Mouse (Mus musculus) lung, postnatal 0 days (tissue): ENCODE measurements around the gene Phldb2. TPM values are rescaled to one million over a fixed set of nuclear protein-coding genes. Genes with fewer than 3 reads are reported as not detected.
A peak's percentile ranks its signal among the peaks of the same experiment; 100 is the strongest.

Experiments
- ATAC-seq: fragments of 200-750 bp; cut with Nextera tagmentation; 2 replicates; pipeline ENCODE4 v1.8.0; 2017; ENCODE audit warnings: moderate library complexity
- DNase-seq: peaks from one replicate; pipeline ENCODE4 v3.0.0-alpha.2; 2016; ENCODE audit warnings: low spot score
- H3K27ac ChIP-seq: fragments of 300-500 bp; sonication (generic); 2 replicates; pipeline ENCODE4 v1.5.1; 2014; ENCODE audit warnings: antibody characterized with exemption, mild to moderate bottlenecking, low read length, mixed read lengths
- H3K27me3 ChIP-seq: fragments of 300-500 bp; sonication (generic); replicated peaks from 2 replicates; pipeline ENCODE4 v1.6.1; 2014; ENCODE audit warnings: low read length, mixed read lengths; ENCODE audit not compliant: insufficient read depth
- H3K36me3 ChIP-seq: fragments of 300-500 bp; sonication (generic); 2 replicates; pipeline ENCODE4 v1.6.1; 2014; ENCODE audit warnings: low read length, mixed read lengths; ENCODE audit not compliant: insufficient read depth
- H3K4me1 ChIP-seq: fragments of 300-500 bp; sonication (generic); 2 replicates; pipeline ENCODE4 v1.6.1; 2014; ENCODE audit warnings: antibody characterized with exemption, low read depth, low read length, mixed read lengths; ENCODE audit not compliant: insufficient read depth
- H3K4me2 ChIP-seq: fragments of 300-500 bp; sonication (generic); replicated peaks from 2 replicates; pipeline ENCODE4 v1.6.1; 2014; ENCODE audit warnings: low read depth, mild to moderate bottlenecking, low read length, moderate library complexity, mixed read lengths
- H3K4me3 ChIP-seq: fragments of 300-500 bp; sonication (generic); 2 replicates; pipeline ENCODE4 v1.5.1; 2014; ENCODE audit warnings: low read depth, low read length
- H3K9ac ChIP-seq: fragments of 300-500 bp; sonication (generic); replicated peaks from 2 replicates; pipeline ENCODE4 v1.6.1; 2014; ENCODE audit warnings: low read depth, mild to moderate bottlenecking
- H3K9me3 ChIP-seq: fragments of 300-500 bp; sonication (generic); 2 replicates; pipeline ENCODE4 v1.6.1; 2016; ENCODE audit warnings: low read length, mixed read lengths
- CTCF ChIP-seq: IDR thresholded peaks from 2 replicates; pipeline ENCODE4 v1.5.1; 2016; ENCODE audit warnings: antibody characterized with exemption, mild to moderate bottlenecking
- EP300 ChIP-seq: IDR thresholded peaks from 2 replicates; pipeline ENCODE4 v1.6.1; 2016; ENCODE audit warnings: antibody characterized with exemption, mild to moderate bottlenecking, control low read depth
- WGBS: fragments of 180-500 bp; shearing (Covaris S2); extraction: QIAGEN DNeasy Blood & Tissue Kit; methylation state at CpG from one replicate; pipeline ENCODE4 v1.1.7; 2014; 5-methylcytosine and 5-hydroxymethylcytosine counted together
- polyA plus RNA-seq: library from polyadenylated mRNA; unstranded; fragments of >200 nt; fragmentation: Nextera tagmentation; extraction: Ambion mirVana; gene quantifications from 2 replicates; pipeline ENCODE4 v1.2.1, GENCODE M21; 2015

The Phldb2 gene
- polyA plus RNA-seq, 1 experiment from 2014 or later = 54.2 TPM

- Histone ChIP-seq H3K36me3 (peaks cover 4% of the 10 kb centered on the region; the same call in 1 of the 2 replicates), H3K4me3 (no peak overlapping the region), H3K9me3 (no peaks in the 10 kb centered on the region), H3K4me2 (no peak overlapping the region), H3K27me3 (no peaks in the 10 kb centered on the region), H3K27ac (no peak overlapping the region), H3K4me1 (no peaks in the 10 kb centered on the region), H3K9ac (no peak overlapping the region)
- DNase-seq (no peak), ATAC-seq (no peak)
- TF ChIP-seq CTCF (no peak), EP300 (no peak)
- WGBS = 77% methylated on average over 4 of the region's 4 CpGs
Observed at GRCm38 (mm10) chr16:45819911-45820310, 133.5 kb downstream of the Phldb2 start.

- no peaks in the 10 kb centered on the region for H3K4me1 ChIP-seq
- H3K27ac ChIP-seq = no peak overlapping the region
- 39% methylated on average over 3 of the region's 3 CpGs for WGBS
- H3K9ac ChIP-seq = no peak overlapping the region
- no peaks in the 10 kb centered on the region for H3K9me3 ChIP-seq
- peak; percentile 56 for DNase-seq
- no peak overlapping the region for H3K4me2 ChIP-seq
- H3K4me3 ChIP-seq = no peak overlapping the region
- no peaks in the 10 kb centered on the region for H3K27me3 ChIP-seq
- H3K36me3 ChIP-seq = no peaks in the 10 kb centered on the region
- peak; percentile 47; the same call in 1 of the 2 replicates for ATAC-seq
- TF ChIP-seq EP300 (peak; percentile 86), CTCF (no peak)
Observed at GRCm38 (mm10) chr16:45817795-45818194, 135.6 kb downstream of the Phldb2 start.

DNA sequence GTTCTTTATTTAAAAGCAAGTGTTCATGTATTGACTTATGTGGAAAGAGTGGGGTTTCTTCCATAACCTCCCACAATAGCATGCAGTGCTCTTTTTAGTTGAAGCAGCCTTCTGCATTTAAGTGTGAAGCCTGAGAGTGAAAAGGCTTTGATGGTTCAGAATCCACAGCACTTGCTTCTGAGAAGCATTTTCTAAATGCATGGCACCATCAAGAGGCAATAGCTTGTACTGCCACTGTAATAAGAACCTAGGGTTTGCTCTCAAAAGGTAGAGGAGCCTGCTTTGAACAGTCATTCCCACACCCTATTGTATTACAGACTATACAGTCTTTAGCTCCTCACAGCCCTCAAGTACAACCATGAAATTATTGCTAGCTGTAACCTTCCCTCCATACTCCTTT lies 136.7 kb downstream of the Phldb2 start:
- Histone ChIP-seq H3K9ac (no peak overlapping the region), H3K27me3 (no peaks in the 10 kb centered on the region), H3K9me3 (no peaks in the 10 kb centered on the region), H3K27ac (no peak overlapping the region), H3K4me3 (no peak overlapping the region), H3K4me1 (peaks cover 2% of the 10 kb centered on the region; the same call in 1 of the 2 replicates), H3K4me2 (no peak overlapping the region), H3K36me3 (no peaks in the 10 kb centered on the region)
- DNase-seq = peak; percentile 19
- TF ChIP-seq CTCF (peak; percentile 49), EP300 (no peak)
- no peak for ATAC-seq

- TF ChIP-seq CTCF (no peak), EP300 (no peak)
- H3K27me3 ChIP-seq = no peaks in the 10 kb centered on the region
- ATAC-seq = no peak
- H3K4me1 ChIP-seq = peaks cover 13% of the 10 kb centered on the region; the same call in 1 of the 2 replicates
- H3K27ac ChIP-seq = no peak overlapping the region
- WGBS = 75% methylated on average over 3 of the region's 3 CpGs
- no peaks in the 10 kb centered on the region for H3K9me3 ChIP-seq
- H3K36me3 ChIP-seq = no peaks in the 10 kb centered on the region
- no peak overlapping the region for H3K4me3 ChIP-seq
- no peak overlapping the region for H3K4me2 ChIP-seq
- no peak overlapping the region for H3K9ac ChIP-seq
- DNase-seq = no peak
Observed at GRCm38 (mm10) chr16:45814611-45815010, 138.8 kb downstream of the Phldb2 start.

GRCm38 (mm10) chr16:45811788-45812187 lies 141.6 kb downstream of the Phldb2 start:
- Histone ChIP-seq H3K36me3 (peaks cover 16% of the 10 kb centered on the region), H3K27ac (no peak overlapping the region), H3K4me1 (peaks cover 13% of the 10 kb centered on the region; the same call in 1 of the 2 replicates), H3K4me2 (no peak overlapping the region), H3K9me3 (no peaks in the 10 kb centered on the region), H3K9ac (no peak overlapping the region), H3K4me3 (no peak overlapping the region), H3K27me3 (no peaks in the 10 kb centered on the region)
- ATAC-seq = no peak
- no peak for TF ChIP-seq CTCF
- no peak for TF ChIP-seq EP300
- DNase-seq = no peak

- H3K4me1 ChIP-seq = peaks cover 13% of the 10 kb centered on the region; the same call in 1 of the 2 replicates
- ATAC-seq (peak; percentile 85), DNase-seq (peak; percentile 79)
- H3K27me3 ChIP-seq = no peaks in the 10 kb centered on the region
- TF ChIP-seq CTCF (no peak), EP300 (peak; percentile 87)
- H3K9ac ChIP-seq = no peak overlapping the region
- no peak overlapping the region for H3K4me2 ChIP-seq
- H3K4me3 ChIP-seq = no peak overlapping the region
- H3K36me3 ChIP-seq = peaks cover 23% of the 10 kb centered on the region
- H3K27ac ChIP-seq = peak overlapping the region; percentile 80
- no peaks in the 10 kb centered on the region for H3K9me3 ChIP-seq
- WGBS = 25% methylated on average over 6 of the region's 6 CpGs
Observed at GRCm38 (mm10) chr16:45810829-45811326, 142.5 kb downstream of the Phldb2 start.

- no peaks in the 10 kb centered on the region for H3K9me3 ChIP-seq
- no peak overlapping the region for H3K9ac ChIP-seq
- peak; percentile 68 for DNase-seq
- ATAC-seq = peak; percentile 79
- H3K4me3 ChIP-seq = no peak overlapping the region
- peaks cover 26% of the 10 kb centered on the region for H3K36me3 ChIP-seq
- 0 out of 2 replicates have a peak, but pooled peaks have one; percentile 23 for TF ChIP-seq EP300
- TF ChIP-seq CTCF = no peak
- peaks cover 13% of the 10 kb centered on the region; the same call in 1 of the 2 replicates for H3K4me1 ChIP-seq
- WGBS = 32% methylated on average over 2 of the region's 2 CpGs
- H3K27me3 ChIP-seq = no peaks in the 10 kb centered on the region
- peak overlapping the region; percentile 80 for H3K27ac ChIP-seq
- H3K4me2 ChIP-seq = no peak overlapping the region
Observed at GRCm38 (mm10) chr16:45810155-45810554, 143.2 kb downstream of the Phldb2 start.
